Mouse (Mus musculus) lung, postnatal 4 days (tissue): Measurements from ENCODE around the gene Sez6l.

Source experiments
- DNase-seq, 2 experiments: peaks; one replicate each; pipeline ENCODE4 v3.0.0; 2021

The Sez6l gene

DNA sequence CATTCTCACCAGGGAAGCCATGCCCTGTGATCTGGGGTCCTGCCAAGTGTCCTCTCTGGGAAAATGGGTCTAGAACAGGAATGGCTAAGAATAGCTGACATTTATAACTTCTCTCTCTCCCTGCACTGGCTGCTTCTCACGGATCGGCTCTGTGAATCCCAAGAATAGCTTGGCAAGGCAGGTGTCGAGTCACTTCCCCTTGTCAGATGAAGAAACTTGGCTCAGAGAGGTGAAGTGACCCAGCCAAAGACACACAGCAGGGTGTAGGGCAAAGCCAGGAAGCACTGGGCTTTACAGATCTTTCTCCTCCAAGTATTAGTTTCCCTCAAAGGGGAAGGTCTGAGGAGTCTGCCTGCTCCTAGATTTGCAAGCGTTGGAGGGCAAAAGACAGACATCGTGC, 44.1 kb downstream of the Sez6l start:
- no peak for DNase-seq

DNA sequence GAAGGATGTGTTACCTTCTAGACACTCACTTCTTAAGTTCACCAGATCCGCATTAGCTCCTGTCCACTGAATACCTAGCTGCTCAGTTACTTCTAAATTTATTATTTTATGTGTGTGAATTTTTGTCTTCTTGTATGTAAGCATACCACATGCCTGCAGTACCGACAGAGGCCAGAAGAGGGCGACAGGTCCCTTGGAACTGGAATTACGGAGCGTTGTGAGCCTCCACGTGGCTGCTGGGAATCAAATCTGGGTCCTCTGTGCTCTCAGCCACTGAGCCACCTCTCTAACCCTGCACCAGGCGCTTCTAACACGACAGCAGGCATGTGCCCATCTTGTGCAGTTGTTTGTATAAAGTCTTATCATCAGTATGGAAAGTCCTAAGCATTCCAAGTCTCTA, 44.8 kb downstream of the Sez6l start:
- DNase-seq = no peak

- no peak for DNase-seq
Measured at GRCm38 (mm10) chr5:112531111-112531510, 45.9 kb downstream of the Sez6l start.

GRCm38 (mm10) chr5:112526936-112527335, 50.0 kb downstream of the Sez6l start:
- DNase-seq = no peak

DNA sequence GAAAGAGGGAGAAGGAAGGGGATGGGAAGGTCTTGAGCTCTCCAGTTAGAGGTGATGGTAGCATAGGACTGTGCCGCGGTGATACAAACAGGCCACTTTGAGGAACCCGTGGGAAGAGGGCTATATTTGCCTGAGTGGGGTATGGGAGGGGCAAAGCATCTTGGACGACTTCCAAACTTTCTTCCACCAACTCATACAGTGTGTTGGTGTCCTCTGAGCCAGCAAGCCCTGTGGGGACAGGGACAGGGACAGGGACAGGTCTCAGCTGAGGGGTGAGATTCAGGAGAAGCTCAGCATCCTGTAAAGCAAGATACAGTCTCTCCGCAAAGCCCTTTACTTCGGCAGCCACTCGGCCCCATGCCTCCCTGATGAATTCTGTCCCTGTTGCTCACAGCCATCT, 50.5 kb downstream of the Sez6l start:
- DNase-seq = no peak

- DNase-seq = no peak
Measured at GRCm38 (mm10) chr5:112525980-112526379, 51.0 kb downstream of the Sez6l start.

- DNase-seq = peak in 1 of 2 experiments; percentile 32
Measured at GRCm38 (mm10) chr5:112525271-112525670, 51.7 kb downstream of the Sez6l start.

DNA sequence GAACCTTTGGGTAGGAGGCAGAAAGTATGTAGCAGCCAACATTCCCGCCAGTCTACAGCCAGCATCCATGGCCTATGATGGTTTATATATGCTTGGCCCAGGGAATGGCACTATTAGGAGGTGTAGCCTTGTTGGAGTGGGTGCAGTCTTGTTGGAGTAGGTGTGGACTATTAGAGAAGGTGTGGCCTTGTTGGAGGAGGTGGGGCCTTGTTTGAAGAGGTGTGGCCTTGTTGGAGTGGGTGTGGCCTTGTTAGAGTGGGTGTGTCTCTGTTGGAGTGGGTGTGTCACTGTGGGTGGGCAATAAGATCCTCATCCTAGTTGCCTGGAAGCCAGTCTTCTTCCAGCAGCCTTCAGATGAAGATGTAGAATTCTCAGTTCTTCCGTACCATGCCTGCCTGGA, 53.2 kb downstream of the Sez6l start:
- no peak for DNase-seq

GRCm38 (mm10) chr5:112523331-112523730, 53.7 kb downstream of the Sez6l start:
- DNase-seq = no peak

DNA sequence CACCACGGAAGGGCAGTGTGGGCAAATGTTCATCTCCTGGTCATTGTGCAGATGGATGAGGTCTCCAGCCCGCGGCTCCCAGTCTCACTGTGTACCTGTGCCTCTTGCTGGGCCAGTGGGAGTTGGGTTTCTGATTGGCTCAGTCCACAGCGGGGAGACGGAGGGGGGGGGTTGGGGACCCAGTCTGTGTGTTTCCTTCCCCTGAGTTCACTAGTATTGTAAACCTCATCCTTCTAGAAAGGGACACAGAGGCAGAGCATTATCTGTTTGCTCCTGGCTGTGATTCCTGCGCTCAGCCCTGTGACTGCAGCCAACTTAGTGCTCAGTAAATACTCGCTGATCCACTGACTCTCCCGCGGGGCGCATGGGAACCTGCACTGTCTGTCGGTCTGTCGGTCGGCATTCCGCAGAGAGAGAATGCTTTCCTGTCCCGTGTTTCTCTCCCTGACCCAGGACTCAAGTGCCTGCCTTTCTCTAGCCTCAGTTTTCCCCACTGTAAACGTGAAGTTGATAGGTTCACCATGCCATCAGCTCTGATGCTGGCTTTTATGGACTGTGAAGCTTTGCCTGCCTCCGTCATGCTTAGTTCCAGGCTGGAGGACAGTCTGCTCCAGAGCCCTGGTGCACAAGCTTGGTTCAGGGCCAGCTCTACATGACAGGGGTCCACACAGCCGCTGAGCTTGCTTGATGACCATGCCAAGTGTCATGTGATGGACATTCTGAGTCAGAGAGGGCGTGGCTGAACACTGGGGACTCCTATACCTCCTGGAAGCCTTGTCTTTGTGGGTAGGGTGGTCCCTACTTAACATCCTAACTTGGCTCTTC, 55.1 kb downstream of the Sez6l start:
- DNase-seq = no peak

GRCm38 (mm10) chr5:112520826-112521702, 55.9 kb downstream of the Sez6l start:
- DNase-seq = no peak

DNA sequence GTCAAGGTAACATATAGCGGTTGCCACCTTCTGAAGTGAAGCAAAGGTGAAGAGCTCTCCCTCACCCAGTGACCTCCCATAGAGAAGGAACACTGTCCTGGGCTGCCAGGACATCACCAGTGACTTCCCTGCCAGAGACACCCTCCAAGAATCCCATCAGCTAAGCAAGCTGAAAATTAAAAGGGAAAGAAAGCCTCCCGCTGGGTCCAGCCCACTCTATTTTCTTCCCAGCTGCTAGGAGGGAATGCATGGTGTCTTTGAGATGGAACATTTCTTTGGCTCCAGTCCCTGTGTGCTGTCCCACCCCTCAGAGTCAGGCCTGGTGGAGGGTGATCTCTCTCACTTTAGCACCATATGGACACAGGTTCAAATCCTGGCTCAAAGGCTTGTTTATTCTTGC, 58.2 kb downstream of the Sez6l start:
- DNase-seq = no peak

- DNase-seq = no peak
Measured at GRCm38 (mm10) chr5:112517454-112517853, 59.5 kb downstream of the Sez6l start.

GRCm38 (mm10) chr5:112516527-112516926, 60.5 kb downstream of the Sez6l start:
- DNase-seq = no peak

DNA sequence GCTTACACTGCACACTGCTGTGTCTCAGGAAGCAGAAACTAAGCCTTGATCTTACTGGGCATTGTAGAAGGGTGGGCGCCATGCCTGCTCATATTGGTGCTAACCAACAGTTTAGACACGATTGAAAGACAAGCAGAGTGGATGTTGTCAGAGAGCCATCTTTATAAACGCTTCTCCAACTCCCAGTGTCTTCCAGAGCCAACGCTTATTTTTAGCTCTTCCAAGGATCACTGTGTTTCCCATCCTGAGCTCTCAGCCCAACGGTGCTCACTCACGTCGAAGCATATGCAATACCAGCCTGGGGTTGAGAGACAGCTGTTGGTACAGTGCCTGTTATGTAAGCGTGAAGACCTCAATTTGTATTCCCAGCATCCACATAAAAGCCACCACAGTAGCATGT, 66.6 kb downstream of the Sez6l start:
- no peak for DNase-seq

DNA sequence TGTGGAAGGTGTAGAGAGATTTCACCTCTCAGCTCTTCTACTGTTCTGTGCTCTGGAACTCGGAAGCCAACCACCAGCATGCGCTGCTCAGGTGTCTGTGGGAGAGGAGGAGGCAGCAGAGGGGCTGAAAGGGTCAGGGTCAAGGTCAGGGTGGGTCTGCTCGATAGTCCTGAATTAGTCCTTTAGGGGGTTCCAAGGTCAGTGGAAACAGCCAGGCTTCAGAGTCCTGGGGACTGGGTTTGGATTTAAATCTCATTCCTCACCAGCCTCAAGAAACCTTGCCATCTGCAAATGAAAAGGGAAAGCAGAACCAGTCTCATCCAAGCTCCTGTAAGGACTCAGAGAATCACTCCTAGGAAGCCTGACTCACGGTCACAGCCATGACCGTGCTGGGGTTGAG, 67.1 kb downstream of the Sez6l start:
- no peak for DNase-seq

- DNase-seq = no peak
Measured at GRCm38 (mm10) chr5:112505595-112505994, 71.4 kb downstream of the Sez6l start.

DNA sequence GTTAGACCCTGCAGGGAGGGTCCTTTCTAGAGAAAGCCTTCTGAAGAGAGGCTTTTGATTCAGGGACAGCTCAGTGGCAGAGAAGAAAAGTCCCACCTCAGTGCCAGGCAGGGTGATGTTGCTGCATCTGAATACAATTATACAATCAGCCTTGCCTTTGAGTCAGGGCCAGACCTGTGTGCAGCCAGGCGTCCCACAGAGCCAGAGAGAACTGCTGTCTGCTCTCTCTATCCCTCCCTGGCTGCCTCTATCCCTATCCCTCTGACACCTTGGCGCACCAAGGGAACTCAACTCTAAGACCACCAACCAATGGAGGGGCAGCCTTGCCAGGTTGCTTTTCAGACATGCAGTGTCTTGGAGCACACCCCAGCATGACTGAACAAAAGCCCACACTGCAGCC, 75.6 kb downstream of the Sez6l start:
- DNase-seq = no peak

DNA sequence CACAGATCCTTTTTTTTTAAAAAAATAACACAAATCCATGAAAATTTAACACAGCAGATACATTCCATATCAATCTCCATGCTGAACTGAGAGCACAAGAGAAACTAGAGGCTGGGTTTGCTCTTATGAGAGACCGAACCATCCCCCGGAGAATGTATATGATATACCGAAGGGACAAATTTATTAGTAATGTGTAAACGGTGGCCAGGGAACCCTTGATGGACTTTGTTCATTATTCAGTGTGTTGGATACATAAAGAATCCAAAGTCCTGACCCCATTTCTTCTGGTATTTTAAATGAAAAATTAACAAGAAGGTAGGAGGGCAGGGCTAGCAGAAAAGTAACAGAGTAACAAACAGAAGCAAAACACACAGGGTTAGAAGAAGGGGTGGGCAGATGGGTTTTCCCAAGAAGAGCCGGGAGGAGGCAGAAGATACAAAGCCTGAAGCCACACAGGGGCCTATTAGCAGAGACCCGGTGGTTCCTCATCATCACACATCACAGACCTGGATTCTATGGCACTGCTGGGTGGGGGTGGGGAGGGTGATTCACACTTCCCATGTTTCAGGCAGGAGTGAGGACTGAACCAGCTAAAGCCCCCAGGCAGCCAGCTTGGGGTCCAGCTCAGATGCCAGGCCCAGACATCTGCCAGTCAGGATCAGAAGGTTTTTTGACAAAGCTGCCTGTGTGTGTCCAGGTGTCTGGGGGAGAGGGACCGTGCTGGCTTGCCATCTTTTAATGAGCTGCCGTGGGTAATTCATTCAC, 76.9 kb downstream of the Sez6l start:
- no peak for DNase-seq

GRCm38 (mm10) chr5:112498921-112499917, 77.8 kb downstream of the Sez6l start:
- no peak for DNase-seq

- DNase-seq = no peak
Measured at GRCm38 (mm10) chr5:112496753-112497369, 80.1 kb downstream of the Sez6l start.
